Mouse (Mus musculus) forebrain, embryonic 13.5 days (tissue): ENCODE measurements around the gene Epha4. TPM values are rescaled to one million over a fixed set of nuclear protein-coding genes. Genes with fewer than 3 reads are reported as not detected.

ENCODE experiments used
- ATAC-seq: fragments of 200-750 bp; cut with Nextera tagmentation; 2 replicates; pipeline ENCODE4 v1.8.0; 2017
- H3K27ac ChIP-seq: fragments of 300-500 bp; sonication (generic); 2 replicates; pipeline ENCODE4 v1.5.1; 2015; ENCODE audit warnings: inconsistent platforms, mild to moderate bottlenecking, moderate library complexity
- H3K27me3 ChIP-seq: fragments of 300-500 bp; sonication (generic); 2 replicates; pipeline ENCODE4 v1.6.1; 2015; ENCODE audit warnings: mild to moderate bottlenecking, inconsistent platforms
- H3K36me3 ChIP-seq: fragments of 300-500 bp; sonication (generic); 2 replicates; pipeline ENCODE4 v1.6.1; 2015; ENCODE audit warnings: mild to moderate bottlenecking, inconsistent platforms; ENCODE audit not compliant: poor library complexity, severe bottlenecking
- H3K4me1 ChIP-seq: fragments of 300-500 bp; sonication (generic); 2 replicates; pipeline ENCODE4 v1.6.1; 2015; ENCODE audit warnings: inconsistent platforms
- H3K4me2 ChIP-seq: fragments of 300-500 bp; sonication (generic); 2 replicates; pipeline ENCODE4 v1.6.1; 2015; ENCODE audit warnings: inconsistent platforms, mild to moderate bottlenecking, moderate library complexity
- H3K4me3 ChIP-seq: fragments of 300-500 bp; sonication (generic); 2 replicates; pipeline ENCODE4 v1.5.1; 2015; ENCODE audit warnings: mild to moderate bottlenecking, inconsistent platforms
- H3K9ac ChIP-seq: fragments of 300-500 bp; sonication (generic); 2 replicates; pipeline ENCODE4 v1.6.1; 2015; ENCODE audit warnings: mild to moderate bottlenecking, inconsistent platforms
- H3K9me3 ChIP-seq: fragments of 300-500 bp; sonication (generic); replicated peaks from 2 replicates; pipeline ENCODE4 v1.6.1; 2016; ENCODE audit warnings: inconsistent platforms
- WGBS: fragments of 180-500 bp; shearing (Covaris S2); methylation state at CpG from one replicate; pipeline ENCODE4 v1.1.7; 2015; 5-methylcytosine and 5-hydroxymethylcytosine counted together
- polyA plus RNA-seq: library from polyadenylated mRNA; unstranded; fragments of >200 nt; fragmentation: Nextera tagmentation; extraction: Ambion mirVana; gene quantifications from 2 replicates; pipeline ENCODE4 v1.2.1, GENCODE M21; 2015

The Epha4 gene
- polyA plus RNA-seq, 1 experiment from 2014 or later = 83.6 TPM

- Histone ChIP-seq H3K36me3 (no peaks in the 10 kb centered on the region), H3K27me3 (no peaks in the 10 kb centered on the region), H3K9ac (no peak overlapping the region), H3K27ac (no peak overlapping the region), H3K4me1 (peaks cover 77% of the 10 kb centered on the region), H3K4me3 (no peak overlapping the region), H3K4me2 (no peak overlapping the region), H3K9me3 (no peaks in the 10 kb centered on the region)
- ATAC-seq = peak; percentile 57
- WGBS = 29% methylated on average over 3 of the region's 3 CpGs
These were observed 104.7 kb downstream of the Epha4 start for GRCm38 (mm10) chr1:77410153-77410552.

GRCm38 (mm10) chr1:77409509-77409908 lies 105.4 kb downstream of the Epha4 start:
- peak; percentile 3; the same call in 1 of the 2 replicates for ATAC-seq
- H3K27ac ChIP-seq = no peak overlapping the region
- no peak overlapping the region for H3K4me3 ChIP-seq
- no peaks in the 10 kb centered on the region for H3K27me3 ChIP-seq
- H3K4me1 ChIP-seq = peaks cover 82% of the 10 kb centered on the region
- WGBS = 86% methylated on average over 8 of the region's 8 CpGs
- H3K9me3 ChIP-seq = no peaks in the 10 kb centered on the region
- no peaks in the 10 kb centered on the region for H3K36me3 ChIP-seq
- no peak overlapping the region for H3K4me2 ChIP-seq
- H3K9ac ChIP-seq = no peak overlapping the region

GRCm38 (mm10) chr1:77407417-77407816 lies 107.5 kb downstream of the Epha4 start:
- Histone ChIP-seq H3K27me3 (no peaks in the 10 kb centered on the region), H3K27ac (0 out of 2 replicates have a peak overlapping the region, but pooled peaks have one; percentile 52), H3K9ac (no peak overlapping the region), H3K4me1 (peaks cover 89% of the 10 kb centered on the region), H3K4me2 (no peak overlapping the region), H3K36me3 (no peaks in the 10 kb centered on the region), H3K9me3 (no peaks in the 10 kb centered on the region), H3K4me3 (no peak overlapping the region)
- no peak for ATAC-seq
- WGBS = 37% methylated on average over 9 of the region's 9 CpGs

- WGBS = 23% methylated on average over 9 of the region's 9 CpGs
- H3K27ac ChIP-seq = peak overlapping the region; percentile 7; the same call in 1 of the 2 replicates
- no peaks in the 10 kb centered on the region for H3K9me3 ChIP-seq
- H3K4me1 ChIP-seq = peaks cover 93% of the 10 kb centered on the region
- H3K4me3 ChIP-seq = no peak overlapping the region
- H3K4me2 ChIP-seq = no peak overlapping the region
- H3K36me3 ChIP-seq = no peaks in the 10 kb centered on the region
- H3K9ac ChIP-seq = no peak overlapping the region
- 0 out of 2 replicates have a peak, but pooled peaks have one; percentile 20 for ATAC-seq
- H3K27me3 ChIP-seq = no peaks in the 10 kb centered on the region
These were observed 108.3 kb downstream of the Epha4 start for GRCm38 (mm10) chr1:77406631-77407030.

GRCm38 (mm10) chr1:77404537-77404936 lies 110.4 kb downstream of the Epha4 start:
- Histone ChIP-seq H3K36me3 (peaks cover 8% of the 10 kb centered on the region), H3K4me2 (no peak overlapping the region), H3K4me3 (no peak overlapping the region), H3K27me3 (no peaks in the 10 kb centered on the region), H3K4me1 (peaks cover 76% of the 10 kb centered on the region), H3K27ac (no peak overlapping the region), H3K9ac (no peak overlapping the region), H3K9me3 (no peaks in the 10 kb centered on the region)
- WGBS = 76% methylated on average over 10 of the region's 10 CpGs
- ATAC-seq = no peak

- peaks cover 24% of the 10 kb centered on the region for H3K36me3 ChIP-seq
- no peaks in the 10 kb centered on the region for H3K9me3 ChIP-seq
- H3K4me3 ChIP-seq = no peak overlapping the region
- 58% methylated on average over 4 of the region's 4 CpGs for WGBS
- H3K27ac ChIP-seq = peak overlapping the region; percentile 45
- peaks cover 65% of the 10 kb centered on the region for H3K4me1 ChIP-seq
- peak; percentile 61 for ATAC-seq
- no peak overlapping the region for H3K4me2 ChIP-seq
- H3K9ac ChIP-seq = no peak overlapping the region; the same call in 1 of the 2 replicates
- H3K27me3 ChIP-seq = no peaks in the 10 kb centered on the region
These were observed 111.9 kb downstream of the Epha4 start for GRCm38 (mm10) chr1:77402942-77403341.

- WGBS = 83% methylated on average over 1 of the region's 1 CpGs
- no peak overlapping the region for H3K9ac ChIP-seq
- H3K4me1 ChIP-seq = peaks cover 54% of the 10 kb centered on the region
- no peaks in the 10 kb centered on the region for H3K9me3 ChIP-seq
- no peak overlapping the region for H3K4me2 ChIP-seq
- no peak overlapping the region for H3K27ac ChIP-seq
- no peaks in the 10 kb centered on the region for H3K27me3 ChIP-seq
- H3K36me3 ChIP-seq = peaks cover 31% of the 10 kb centered on the region
- no peak overlapping the region for H3K4me3 ChIP-seq
- ATAC-seq = no peak
These were observed 113.4 kb downstream of the Epha4 start for GRCm38 (mm10) chr1:77401465-77401864.

GRCm38 (mm10) chr1:77391590-77391989 lies 123.3 kb downstream of the Epha4 start:
- ATAC-seq = no peak
- Histone ChIP-seq H3K9me3 (no peaks in the 10 kb centered on the region), H3K4me3 (no peak overlapping the region), H3K27me3 (no peaks in the 10 kb centered on the region), H3K4me1 (peaks cover 41% of the 10 kb centered on the region), H3K4me2 (no peak overlapping the region), H3K36me3 (peaks cover 47% of the 10 kb centered on the region), H3K9ac (no peak overlapping the region), H3K27ac (no peak overlapping the region)
- 67% methylated on average over 6 of the region's 6 CpGs for WGBS

GRCm38 (mm10) chr1:77389069-77389468 lies 125.8 kb downstream of the Epha4 start:
- Histone ChIP-seq H3K4me1 (peaks cover 53% of the 10 kb centered on the region), H3K9me3 (no peaks in the 10 kb centered on the region), H3K27me3 (no peaks in the 10 kb centered on the region), H3K4me2 (no peak overlapping the region), H3K36me3 (peaks cover 58% of the 10 kb centered on the region), H3K4me3 (no peak overlapping the region), H3K9ac (no peak overlapping the region), H3K27ac (no peak overlapping the region)
- ATAC-seq = no peak
- 92% methylated on average over 2 of the region's 2 CpGs for WGBS

- Histone ChIP-seq H3K4me3 (no peak overlapping the region), H3K4me2 (no peak overlapping the region), H3K36me3 (peaks cover 60% of the 10 kb centered on the region), H3K9me3 (no peaks in the 10 kb centered on the region), H3K27me3 (no peaks in the 10 kb centered on the region), H3K27ac (no peak overlapping the region), H3K9ac (no peak overlapping the region), H3K4me1 (peaks cover 53% of the 10 kb centered on the region)
- 86% methylated on average over 4 of the region's 4 CpGs for WGBS
- no peak for ATAC-seq
These were observed 126.3 kb downstream of the Epha4 start for GRCm38 (mm10) chr1:77388556-77388955.

- ATAC-seq = 0 out of 2 replicates have a peak, but pooled peaks have one; percentile 14
These were observed 129.3 kb downstream of the Epha4 start for GRCm38 (mm10) chr1:77385613-77386012.

GRCm38 (mm10) chr1:77383466-77383865 lies 131.4 kb downstream of the Epha4 start:
- Histone ChIP-seq H3K27me3 (no peaks in the 10 kb centered on the region), H3K4me3 (no peak overlapping the region), H3K27ac (peak overlapping the region; percentile 62), H3K4me1 (peaks cover 71% of the 10 kb centered on the region), H3K4me2 (no peak overlapping the region), H3K9ac (no peak overlapping the region), H3K9me3 (no peaks in the 10 kb centered on the region), H3K36me3 (peaks cover 80% of the 10 kb centered on the region)
- no peak; the same call in 1 of the 2 replicates for ATAC-seq
- 39% methylated on average over 11 of the region's 11 CpGs for WGBS

More at GRCm38 (mm10) chr1:77385613-77386012, 129.3 kb downstream of the Epha4 start:
- H3K27ac ChIP-seq = peak overlapping the region; percentile 40
- peaks cover 74% of the 10 kb centered on the region for H3K36me3 ChIP-seq
- no peak overlapping the region for H3K9ac ChIP-seq
- H3K9me3 ChIP-seq = no peaks in the 10 kb centered on the region
- H3K4me2 ChIP-seq = no peak overlapping the region
- H3K4me3 ChIP-seq = no peak overlapping the region
- 47% methylated on average over 8 of the region's 8 CpGs for WGBS
- H3K27me3 ChIP-seq = no peaks in the 10 kb centered on the region
- peaks cover 52% of the 10 kb centered on the region for H3K4me1 ChIP-seq

- WGBS = 43% methylated on average over 8 of the region's 8 CpGs
These were observed 137.3 kb downstream of the Epha4 start for GRCm38 (mm10) chr1:77377550-77377980.

More at GRCm38 (mm10) chr1:77377550-77377980, 137.3 kb downstream of the Epha4 start:
- peaks cover 79% of the 10 kb centered on the region for H3K36me3 ChIP-seq
- H3K4me1 ChIP-seq = peaks cover 39% of the 10 kb centered on the region
- H3K9me3 ChIP-seq = no peaks in the 10 kb centered on the region
- peak; percentile 80 for ATAC-seq
- H3K4me2 ChIP-seq = no peak overlapping the region
- H3K4me3 ChIP-seq = no peak overlapping the region
- H3K27ac ChIP-seq = peak overlapping the region; percentile 57; the same call in 1 of the 2 replicates
- no peak overlapping the region for H3K9ac ChIP-seq
- no peaks in the 10 kb centered on the region for H3K27me3 ChIP-seq
